Mouse (Mus musculus) hindbrain, embryonic 11.5 days (tissue): ENCODE results near the gene Mgat5. TPM values are rescaled to one million over a fixed set of nuclear protein-coding genes. Genes with fewer than 3 reads are reported as not detected.
A peak's percentile ranks its signal among the peaks of the same experiment; 100 is the strongest.

Experiments used
- ATAC-seq: fragments of 200-750 bp; cut with Nextera tagmentation; 2 replicates; pipeline ENCODE4 v1.8.0; 2017; ENCODE audit warnings: mild to moderate bottlenecking, moderate TSS enrichment, moderate library complexity; ENCODE audit not compliant: low FRiP score
- DNase-seq: peaks from one replicate; pipeline ENCODE4 v3.0.0-alpha.2; 2015; ENCODE audit warnings: low spot score
- H3K27ac ChIP-seq: fragments of 300-500 bp; sonication (generic); 2 replicates; pipeline ENCODE4 v1.5.1; 2014; ENCODE audit warnings: mild to moderate bottlenecking, low read depth, low read length
- H3K27me3 ChIP-seq: fragments of 300-500 bp; sonication (generic); 2 replicates; pipeline ENCODE4 v1.6.1; 2014; ENCODE audit warnings: mild to moderate bottlenecking, low read length, moderate library complexity, mixed read lengths; ENCODE audit not compliant: control insufficient read depth, insufficient read depth
- H3K36me3 ChIP-seq: fragments of 300-500 bp; sonication (generic); 2 replicates; pipeline ENCODE4 v1.6.1; 2014; ENCODE audit warnings: mild to moderate bottlenecking, low read length, moderate library complexity, mixed read lengths; ENCODE audit not compliant: control insufficient read depth, insufficient read depth
- H3K4me1 ChIP-seq: fragments of 300-500 bp; sonication (generic); replicated peaks from 2 replicates; pipeline ENCODE4 v1.6.1; 2014; ENCODE audit warnings: low read length, mixed read lengths; ENCODE audit not compliant: control insufficient read depth, insufficient read depth
- H3K4me2 ChIP-seq: fragments of 300-500 bp; sonication (generic); replicated peaks from 2 replicates; pipeline ENCODE4 v1.6.1; 2014; ENCODE audit warnings: mild to moderate bottlenecking, low read depth, low read length
- H3K4me3 ChIP-seq: fragments of 300-500 bp; sonication (generic); 2 replicates; pipeline ENCODE4 v1.5.1; 2014; ENCODE audit warnings: low read depth, low read length
- H3K9ac ChIP-seq: fragments of 300-500 bp; sonication (generic); 2 replicates; pipeline ENCODE4 v1.6.1; 2014; ENCODE audit warnings: low read depth, low read length
- H3K9me3 ChIP-seq: fragments of 300-500 bp; sonication (generic); 2 replicates; pipeline ENCODE4 v1.6.1; 2016; ENCODE audit warnings: low read length; ENCODE audit not compliant: control insufficient read depth
- WGBS: fragments of 180-500 bp; shearing (Covaris S2); extraction: QIAGEN DNeasy Blood & Tissue Kit; methylation state at CpG from one replicate; pipeline ENCODE4 v1.1.7; 2014; 5-methylcytosine and 5-hydroxymethylcytosine counted together
- polyA plus RNA-seq: library from polyadenylated mRNA; unstranded; fragments of >200 nt; fragmentation: Nextera tagmentation; extraction: Ambion mirVana; gene quantifications from 2 replicates; pipeline ENCODE4 v1.2.1, GENCODE M21; 2014

The Mgat5 gene
- polyA plus RNA-seq, 1 experiment from 2014 or later = 11.5 TPM

DNA sequence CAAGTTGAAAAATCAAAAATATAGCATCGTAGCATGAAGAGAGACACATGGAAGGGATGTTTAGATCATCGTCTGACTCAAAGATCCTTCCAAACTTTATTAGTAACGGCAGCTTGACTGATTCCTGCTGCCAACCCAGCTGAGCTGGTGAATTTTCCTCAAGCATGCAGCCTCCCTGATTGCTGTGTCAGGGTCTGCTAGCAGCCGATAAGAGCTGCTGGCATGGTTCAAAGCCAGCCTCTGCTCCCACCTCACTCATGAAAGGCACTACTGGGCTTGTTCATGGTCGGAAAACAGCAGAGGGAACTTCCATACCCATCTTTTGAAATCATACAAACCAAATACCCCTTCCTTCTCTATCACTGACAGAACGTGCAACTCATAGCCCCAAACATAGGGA, 12.4 kb upstream of the Mgat5 start:
- Histone ChIP-seq H3K27me3 (no peaks in the 10 kb centered on the region), H3K36me3 (no peaks in the 10 kb centered on the region), H3K4me2 (no peak overlapping the region), H3K4me3 (no peak overlapping the region), H3K9me3 (no peaks in the 10 kb centered on the region), H3K4me1 (no peaks in the 10 kb centered on the region), H3K27ac (no peak overlapping the region), H3K9ac (no peak overlapping the region)
- no peak for DNase-seq
- ATAC-seq = no peak
- 90% methylated on average over 6 of the region's 6 CpGs for WGBS

DNA sequence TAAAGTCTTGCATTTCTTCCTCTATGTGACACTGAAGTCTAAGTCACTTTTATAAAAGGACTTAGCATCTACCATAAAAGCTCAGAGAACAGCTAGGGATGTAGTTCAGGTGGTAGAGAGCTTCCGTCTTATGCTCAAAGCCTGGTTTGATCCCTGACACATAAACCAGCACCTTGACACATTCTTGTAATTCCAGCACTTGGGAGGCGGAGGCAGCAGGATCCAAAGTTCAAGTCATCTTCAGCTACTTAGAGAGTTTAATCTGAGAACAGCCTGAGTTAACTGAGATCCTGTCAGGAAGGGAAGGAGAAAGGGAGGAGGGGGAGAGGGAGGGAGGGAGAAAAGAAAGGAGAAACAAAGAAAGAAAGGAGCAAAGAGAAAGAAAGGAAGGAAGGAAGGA, 5.6 kb upstream of the Mgat5 start:
- H3K4me3 ChIP-seq = no peak overlapping the region
- H3K9ac ChIP-seq = no peak overlapping the region
- no peaks in the 10 kb centered on the region for H3K27me3 ChIP-seq
- H3K27ac ChIP-seq = no peak overlapping the region
- H3K4me2 ChIP-seq = no peak overlapping the region
- no peak for ATAC-seq
- H3K9me3 ChIP-seq = no peaks in the 10 kb centered on the region
- WGBS = 87% methylated on average over 2 of the region's 2 CpGs
- H3K36me3 ChIP-seq = no peaks in the 10 kb centered on the region
- H3K4me1 ChIP-seq = no peaks in the 10 kb centered on the region
- DNase-seq = no peak

DNA sequence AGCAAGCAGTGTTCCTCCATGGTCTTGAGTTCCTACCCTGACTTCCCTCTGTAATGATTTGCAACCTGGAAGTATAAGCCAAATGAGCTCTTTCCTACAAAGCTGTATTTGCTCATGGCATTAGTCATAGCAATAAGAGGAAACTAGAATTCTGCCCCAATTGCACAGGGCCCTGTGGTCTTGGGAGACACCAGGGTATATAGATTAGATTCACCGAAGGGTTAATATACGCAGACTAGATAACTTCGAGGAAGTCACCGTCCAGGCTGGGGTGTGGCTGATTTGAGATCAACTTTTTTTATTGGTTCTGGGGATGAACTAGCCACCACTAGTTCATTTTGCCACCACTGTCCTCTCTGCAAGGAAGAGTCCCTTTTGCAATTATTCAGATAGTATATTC, 2.5 kb upstream of the Mgat5 start:
- Histone ChIP-seq H3K9me3 (no peaks in the 10 kb centered on the region), H3K4me2 (no peak overlapping the region), H3K27ac (no peak overlapping the region), H3K4me3 (no peak overlapping the region), H3K27me3 (no peaks in the 10 kb centered on the region), H3K4me1 (no peaks in the 10 kb centered on the region), H3K9ac (no peak overlapping the region), H3K36me3 (no peaks in the 10 kb centered on the region)
- ATAC-seq = no peak
- no peak for DNase-seq
- 78% methylated on average over 4 of the region's 4 CpGs for WGBS

DNA sequence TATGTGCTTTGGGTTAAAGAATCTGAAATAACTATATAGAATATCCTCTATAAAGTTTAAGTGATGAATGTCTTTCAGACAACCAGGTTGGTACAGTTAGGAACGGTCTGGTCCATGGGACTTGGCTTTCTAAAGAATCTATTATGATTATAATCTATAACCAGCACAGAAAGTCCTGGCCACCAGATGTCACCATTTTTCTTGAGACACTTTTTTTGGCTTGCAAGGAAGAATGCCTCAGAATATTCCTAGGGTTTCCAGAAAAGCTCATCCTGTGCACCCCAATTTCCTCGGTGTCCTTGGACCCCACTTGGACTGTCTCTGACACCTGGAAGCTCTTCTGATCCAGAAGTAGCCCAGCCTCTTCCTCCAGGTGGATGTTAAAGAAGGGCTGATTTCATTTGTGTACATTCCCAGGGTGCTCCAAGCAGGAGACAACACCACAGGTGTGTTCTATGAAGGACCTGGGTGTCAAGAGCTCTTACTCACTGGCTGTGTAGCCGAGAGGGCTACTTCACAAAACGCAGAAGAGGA, 1.5 kb upstream of the Mgat5 start:
- WGBS = 76% methylated on average over 4 of the region's 4 CpGs
- H3K4me1 ChIP-seq = no peaks in the 10 kb centered on the region
- no peak overlapping the region for H3K4me3 ChIP-seq
- peak; percentile 37 for DNase-seq
- no peak overlapping the region for H3K4me2 ChIP-seq
- H3K9ac ChIP-seq = no peak overlapping the region
- no peaks in the 10 kb centered on the region for H3K36me3 ChIP-seq
- H3K27ac ChIP-seq = no peak overlapping the region
- ATAC-seq = no peak
- H3K9me3 ChIP-seq = no peaks in the 10 kb centered on the region
- no peaks in the 10 kb centered on the region for H3K27me3 ChIP-seq

DNA sequence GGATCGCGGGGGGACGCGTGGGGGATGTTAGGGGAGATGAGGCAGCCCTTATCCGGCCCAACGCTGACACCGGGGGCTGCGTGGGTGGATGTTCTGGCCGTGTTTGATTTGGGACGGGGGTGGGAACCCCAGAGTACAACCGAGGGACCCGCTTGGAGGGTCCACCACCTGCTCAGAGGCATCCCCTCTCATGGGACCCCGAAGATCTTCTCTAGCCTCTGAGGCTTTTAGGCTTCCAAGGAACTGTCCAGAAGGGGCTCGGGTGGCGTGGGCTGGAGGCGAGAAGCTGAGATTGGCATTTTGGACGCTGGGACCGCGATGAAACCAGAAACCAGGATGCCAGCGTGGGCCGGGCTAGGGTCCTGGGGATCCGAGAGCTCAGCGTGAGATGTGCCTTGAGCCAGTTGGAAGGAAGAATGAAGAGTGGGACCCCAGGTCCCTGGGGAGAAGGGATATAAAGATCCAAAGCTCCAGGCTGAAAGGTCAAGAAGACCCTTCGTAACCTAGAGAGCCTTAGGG, 745 bp downstream of the Mgat5 start:
- ATAC-seq (peak; percentile 31), DNase-seq (peak; percentile 54)
- no peaks in the 10 kb centered on the region for H3K27me3 ChIP-seq
- no peaks in the 10 kb centered on the region for H3K36me3 ChIP-seq
- H3K4me1 ChIP-seq = no peaks in the 10 kb centered on the region
- peak overlapping the region; percentile 92 for H3K27ac ChIP-seq
- WGBS = under 1% methylated on average over 24 of the region's 24 CpGs
- peak overlapping the region; percentile 80 for H3K4me3 ChIP-seq
- H3K9me3 ChIP-seq = no peaks in the 10 kb centered on the region
- H3K9ac ChIP-seq = peak overlapping the region; percentile 88
- peak overlapping the region; percentile 96 for H3K4me2 ChIP-seq

DNA sequence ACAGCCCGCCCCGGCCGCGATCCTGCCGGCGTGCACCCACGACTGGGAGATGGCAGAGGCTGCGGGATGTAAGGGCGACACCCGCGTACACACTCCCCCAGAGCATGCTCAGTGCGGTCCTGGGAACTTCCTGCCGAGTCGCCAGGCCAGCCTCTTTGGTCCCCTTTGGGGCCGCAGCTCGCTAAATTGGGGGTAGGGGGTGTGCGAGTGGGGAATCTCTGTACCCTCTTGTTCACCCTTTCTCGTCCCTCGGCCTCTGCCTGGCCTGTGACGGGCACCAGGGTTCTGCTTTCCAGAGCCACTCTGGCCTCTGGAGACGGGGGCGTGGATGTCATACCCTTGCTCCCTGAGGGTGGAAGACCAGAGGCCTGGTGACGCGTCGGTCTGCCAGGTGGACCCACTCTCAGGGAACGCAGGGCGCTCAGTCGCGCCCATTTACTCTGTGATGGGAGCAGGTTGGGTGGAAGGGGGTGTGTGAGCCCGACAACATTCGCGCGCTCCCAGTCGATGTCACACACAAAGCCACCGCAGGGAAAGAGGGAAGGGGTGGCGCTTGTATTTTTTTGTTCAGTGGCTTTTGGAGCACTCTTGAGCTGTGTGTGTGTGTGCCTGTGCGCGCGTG, 1.3 kb downstream of the Mgat5 start:
- Histone ChIP-seq H3K4me2 (peak overlapping the region; percentile 96), H3K4me1 (no peaks in the 10 kb centered on the region), H3K9me3 (no peaks in the 10 kb centered on the region), H3K4me3 (peak overlapping the region; percentile 80), H3K27ac (peak overlapping the region; percentile 92; the same call in 1 of the 2 replicates), H3K9ac (peak overlapping the region; percentile 88), H3K36me3 (no peaks in the 10 kb centered on the region), H3K27me3 (no peaks in the 10 kb centered on the region)
- 3% methylated on average over 34 of the region's 39 CpGs for WGBS
- DNase-seq (peak; percentile 59), ATAC-seq (peak; percentile 56)

DNA sequence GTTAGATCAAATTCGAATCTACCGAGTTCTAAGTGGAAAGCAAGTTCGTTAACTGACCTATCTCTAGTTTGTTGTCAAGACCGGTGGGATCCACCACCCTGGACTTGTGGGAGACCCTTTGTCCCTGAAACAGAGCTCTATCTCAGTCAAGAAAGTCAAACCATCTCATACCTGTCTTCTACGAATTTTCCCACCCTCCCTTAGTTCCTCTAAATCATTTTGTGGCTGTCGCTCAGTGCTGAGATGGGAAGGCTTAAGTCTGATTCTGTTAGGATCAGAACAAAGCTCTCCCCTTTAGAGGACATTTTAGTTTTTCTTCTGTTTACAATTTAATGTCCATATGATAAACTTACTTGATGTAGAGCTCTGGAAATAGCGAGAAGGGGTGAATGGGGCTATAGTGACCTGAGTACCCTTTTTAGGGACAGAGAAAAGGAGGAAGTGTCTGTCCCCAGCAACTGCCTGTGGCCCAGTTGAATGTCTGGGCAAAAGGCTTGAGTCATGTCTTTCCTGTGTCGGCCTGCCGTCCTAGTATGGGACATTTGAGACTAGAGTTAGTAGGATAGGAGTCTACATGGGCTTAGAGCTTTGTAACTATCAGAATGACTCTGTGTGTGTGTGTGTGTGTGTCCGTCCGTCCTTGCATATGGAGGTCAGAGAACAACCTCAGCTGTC, 2.2 kb downstream of the Mgat5 start:
- WGBS = 68% methylated on average over 11 of the region's 11 CpGs
- Histone ChIP-seq H3K4me3 (peak overlapping the region; percentile 80; the same call in 1 of the 2 replicates), H3K9ac (no peak overlapping the region), H3K4me1 (no peaks in the 10 kb centered on the region), H3K36me3 (no peaks in the 10 kb centered on the region), H3K4me2 (peak overlapping the region; percentile 96), H3K9me3 (no peaks in the 10 kb centered on the region), H3K27me3 (no peaks in the 10 kb centered on the region), H3K27ac (no peak overlapping the region)
- no peak for ATAC-seq
- no peak for DNase-seq

DNA sequence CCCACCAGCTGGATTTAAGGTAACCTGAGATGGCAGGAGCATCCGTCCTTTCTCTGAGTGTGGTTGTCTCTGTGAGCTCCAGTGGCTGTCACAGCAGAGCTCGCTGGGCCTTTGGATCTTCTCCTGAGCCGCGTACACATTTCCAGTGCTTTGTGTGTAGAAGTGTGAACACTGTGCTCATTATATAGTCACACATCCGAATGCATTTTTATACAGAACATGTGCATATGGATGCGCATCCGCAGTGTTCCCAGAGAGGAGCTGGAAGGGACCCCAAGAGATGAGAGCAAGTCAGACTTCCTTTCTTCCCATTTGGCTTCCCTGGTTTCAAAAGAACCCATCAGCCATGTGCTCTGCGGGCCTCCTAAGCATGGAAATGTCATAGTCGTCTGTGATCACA, 3.4 kb downstream of the Mgat5 start:
- Histone ChIP-seq H3K4me1 (no peaks in the 10 kb centered on the region), H3K27me3 (no peaks in the 10 kb centered on the region), H3K9me3 (no peaks in the 10 kb centered on the region), H3K4me2 (no peak overlapping the region), H3K36me3 (no peaks in the 10 kb centered on the region), H3K9ac (no peak overlapping the region), H3K27ac (no peak overlapping the region), H3K4me3 (no peak overlapping the region)
- DNase-seq (no peak), ATAC-seq (no peak)
- WGBS = 78% methylated on average over 9 of the region's 9 CpGs

DNA sequence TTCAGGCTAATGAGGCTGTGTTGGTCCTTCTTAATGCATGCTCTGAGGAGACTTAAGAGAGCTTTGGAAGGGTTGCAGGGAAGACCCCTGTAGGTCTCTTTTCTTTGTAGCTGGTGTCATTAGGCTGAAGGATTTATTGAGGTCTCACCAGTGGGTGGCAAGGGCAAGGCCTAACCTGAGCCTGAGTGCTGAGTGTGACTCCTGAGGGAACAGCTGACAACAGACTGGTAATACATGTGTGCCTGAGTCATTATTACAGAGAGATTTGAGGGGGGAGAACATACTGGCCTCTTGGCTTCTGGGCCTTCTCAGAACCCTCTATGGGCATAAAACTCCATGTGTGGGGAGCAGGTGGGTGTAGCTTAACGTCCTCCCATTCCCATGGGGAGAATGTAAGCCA, 8.0 kb downstream of the Mgat5 start:
- DNase-seq (no peak), ATAC-seq (no peak)
- Histone ChIP-seq H3K27me3 (no peaks in the 10 kb centered on the region), H3K9me3 (no peaks in the 10 kb centered on the region), H3K4me3 (no peak overlapping the region), H3K4me1 (no peaks in the 10 kb centered on the region), H3K36me3 (no peaks in the 10 kb centered on the region), H3K4me2 (no peak overlapping the region), H3K9ac (no peak overlapping the region), H3K27ac (no peak overlapping the region)
- 16% methylated on average over 1 of the region's 1 CpGs for WGBS
